Mouse (Mus musculus) CH12F3 (cell line): ENCODE data around the gene Maip1.

Experiments
- in situ Hi-C: fragments of 300-500 bp; cut with MboI; formaldehyde crosslinking; loops from 2 replicates; pipeline ENCODE4 v1.14.3; 2020; ENCODE audit warnings: low sequenced_read_pairs

Gene Maip1

DNA sequence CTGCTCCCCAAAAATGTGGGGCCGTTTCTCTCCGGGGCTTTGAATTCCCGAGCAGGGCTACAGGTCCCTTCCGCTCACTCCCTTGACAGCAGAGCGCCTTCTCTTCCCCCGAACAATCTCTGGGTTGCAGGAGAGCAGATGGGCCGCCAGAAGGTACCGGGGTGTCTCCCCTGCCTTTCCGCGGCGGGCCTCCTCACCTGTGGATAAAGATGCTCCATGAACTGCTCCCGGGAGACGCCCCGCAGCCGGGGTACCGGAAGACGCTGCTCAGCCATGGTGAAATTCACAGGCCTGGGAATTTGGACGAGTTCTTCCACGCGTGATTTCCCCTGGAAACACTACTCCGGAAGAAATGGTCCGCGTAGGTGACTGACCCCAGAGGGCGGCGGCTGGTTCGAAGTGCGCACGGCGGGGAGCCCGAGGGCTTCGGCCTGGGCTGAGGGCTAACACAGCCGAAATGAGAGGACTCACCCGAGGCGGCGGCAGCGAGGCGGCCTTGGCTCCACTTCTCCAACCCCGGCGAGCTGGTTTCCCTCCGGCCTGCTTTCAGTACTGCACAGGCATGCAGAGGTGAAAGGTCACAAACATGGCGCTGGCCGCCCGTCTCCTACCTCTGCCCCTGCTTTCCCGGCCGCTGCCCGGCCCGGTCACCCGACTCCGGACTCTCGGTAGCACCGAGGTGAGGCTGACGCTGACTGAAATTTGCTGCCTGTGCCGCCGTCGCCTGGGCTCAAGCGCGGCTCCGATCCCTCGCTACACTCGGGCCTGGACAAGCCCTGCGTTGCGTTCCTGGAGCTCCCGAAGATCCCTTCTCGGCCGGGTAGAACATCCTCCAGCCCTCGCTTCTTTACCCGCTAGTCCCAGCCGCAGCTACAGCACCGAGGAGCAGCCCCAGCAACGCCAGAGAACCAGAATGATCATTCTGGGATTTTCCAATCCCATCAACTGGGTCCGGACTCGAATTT lies at the start of gene Maip1, which contains the start of gene Tyw5:
Gene Maip1, plus strand, starts transcription at position 142 of the 965 bp plus-strand sequence.
Gene Tyw5, minus strand, starts transcription at position 915 of the 965 bp plus-strand sequence.
- in situ Hi-C loops = loop anchor here (25.0 kb wide), 1 partner anchor 881 kb away; the partner anchor contains the start of gene Aox2

DNA sequence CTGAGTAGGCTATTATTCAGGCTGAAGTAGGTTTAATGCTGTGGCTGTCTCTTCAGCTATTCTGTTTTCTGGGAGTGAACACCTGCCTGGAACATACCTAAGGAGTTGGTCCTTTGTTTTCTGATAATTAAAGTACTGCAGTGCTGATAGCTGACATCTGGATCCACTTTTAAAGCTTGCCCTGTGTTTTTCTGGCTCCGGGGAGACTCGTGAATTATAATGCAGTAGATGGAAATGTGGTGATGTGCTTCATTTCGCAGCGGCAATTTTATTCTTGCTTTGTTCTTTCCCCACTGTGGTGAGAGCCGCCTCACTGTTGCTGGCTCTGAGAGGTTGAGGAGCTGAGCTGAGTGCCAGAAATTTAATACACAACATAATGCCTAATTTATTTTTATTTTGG lies 47.6 kb upstream of the Maip1 start:
- in situ Hi-C loops = no loop called here

DNA sequence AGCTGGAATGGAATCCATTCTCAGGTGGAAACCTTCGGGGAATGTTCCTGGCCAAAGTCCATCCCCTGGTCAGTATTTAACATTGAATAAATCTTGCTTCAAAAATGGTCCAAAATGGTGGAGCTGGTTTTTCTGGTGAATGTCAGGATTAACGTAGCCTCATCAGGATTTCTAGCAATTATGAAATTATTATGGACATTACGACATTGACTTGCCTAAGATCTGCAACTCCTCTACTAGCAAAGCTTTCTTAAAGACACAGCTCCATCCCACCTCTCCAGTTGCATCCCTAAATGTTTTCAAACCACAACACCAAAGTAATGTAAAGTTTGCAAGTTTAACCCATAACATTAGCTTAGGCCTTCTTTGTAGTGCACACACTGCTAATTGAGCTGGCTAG lies 38.7 kb upstream of the Maip1 start:
- in situ Hi-C loops = no loop called here

DNA sequence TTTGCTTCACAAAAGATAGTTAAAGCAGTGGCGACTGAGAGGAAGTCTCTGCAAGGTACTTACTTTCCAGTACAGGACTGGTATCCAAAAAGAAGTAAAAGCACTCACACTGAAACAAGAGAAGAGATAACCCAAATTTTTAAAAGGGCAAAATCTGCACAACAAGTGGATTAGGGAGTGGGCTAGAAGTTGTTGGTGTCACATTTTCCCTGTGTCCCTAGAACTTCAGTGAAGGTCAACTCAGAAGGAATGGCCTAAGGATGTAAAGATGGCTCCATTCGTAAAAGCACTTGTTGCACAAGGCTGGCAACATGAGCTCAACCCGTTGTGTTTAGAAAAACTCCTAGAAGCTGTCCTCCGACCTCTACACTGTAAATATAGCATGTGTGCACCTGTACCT lies 37.0 kb upstream of the Maip1 start:
- in situ Hi-C loops = no loop called here

DNA sequence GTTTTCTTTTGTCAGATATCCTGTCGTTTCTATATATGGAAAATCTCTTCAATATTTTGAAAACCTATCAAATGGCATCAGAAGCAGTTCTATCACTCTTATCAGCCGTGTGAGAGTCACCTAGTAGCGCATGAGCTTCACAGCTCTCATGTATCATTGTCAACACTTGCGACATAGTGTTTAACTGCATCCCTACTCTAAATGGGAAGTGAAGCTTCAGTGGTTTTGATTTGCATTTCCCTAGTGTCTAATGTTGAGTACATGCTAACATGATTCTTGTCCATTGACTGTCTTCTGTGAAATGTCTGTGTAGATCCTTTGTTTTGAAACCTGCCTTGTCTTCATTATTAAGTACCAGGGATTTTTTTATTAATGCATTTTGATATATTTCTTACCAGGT lies 35.7 kb upstream of the Maip1 start:
- in situ Hi-C loops = no loop called here

DNA sequence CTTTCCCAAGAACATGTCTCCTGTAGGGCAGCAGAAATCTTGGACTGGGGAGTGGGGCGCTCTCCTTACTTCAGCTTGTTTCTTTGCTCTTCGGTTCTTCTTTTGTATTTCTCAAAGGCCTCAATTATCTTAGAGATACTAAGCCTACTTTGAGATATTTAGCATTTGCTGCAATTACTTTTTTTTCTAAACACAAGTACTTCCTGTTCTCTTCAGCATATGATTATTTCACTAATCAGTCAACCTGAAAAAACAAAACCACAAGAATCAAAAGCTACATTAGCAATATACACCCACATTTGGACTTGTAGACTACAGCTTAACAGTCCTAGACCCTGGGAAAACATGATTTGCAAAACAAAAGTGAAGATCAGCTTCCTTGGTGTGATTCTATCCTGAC lies 30.9 kb upstream of the Maip1 start:
- in situ Hi-C loops = no loop called here

DNA sequence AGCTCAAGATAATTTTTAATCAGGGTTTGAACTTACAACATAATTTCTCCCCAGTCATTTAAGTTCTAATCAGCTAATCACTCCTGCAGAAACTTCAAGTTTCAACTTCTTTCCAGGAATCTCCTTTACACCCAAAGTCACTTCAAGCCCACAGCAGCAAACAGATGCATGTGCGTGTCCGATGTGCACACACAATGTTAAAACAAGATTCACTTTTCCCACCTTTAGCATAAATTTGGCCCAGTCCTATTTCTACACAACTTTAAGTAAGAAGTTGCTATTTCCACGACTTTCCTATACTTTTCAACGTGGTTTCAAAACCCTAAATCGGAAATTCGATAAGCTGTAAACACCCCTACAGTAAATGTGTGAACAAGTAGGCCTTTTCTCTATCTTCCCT lies 29.3 kb upstream of the Maip1 start:
- in situ Hi-C loops = no loop called here

DNA sequence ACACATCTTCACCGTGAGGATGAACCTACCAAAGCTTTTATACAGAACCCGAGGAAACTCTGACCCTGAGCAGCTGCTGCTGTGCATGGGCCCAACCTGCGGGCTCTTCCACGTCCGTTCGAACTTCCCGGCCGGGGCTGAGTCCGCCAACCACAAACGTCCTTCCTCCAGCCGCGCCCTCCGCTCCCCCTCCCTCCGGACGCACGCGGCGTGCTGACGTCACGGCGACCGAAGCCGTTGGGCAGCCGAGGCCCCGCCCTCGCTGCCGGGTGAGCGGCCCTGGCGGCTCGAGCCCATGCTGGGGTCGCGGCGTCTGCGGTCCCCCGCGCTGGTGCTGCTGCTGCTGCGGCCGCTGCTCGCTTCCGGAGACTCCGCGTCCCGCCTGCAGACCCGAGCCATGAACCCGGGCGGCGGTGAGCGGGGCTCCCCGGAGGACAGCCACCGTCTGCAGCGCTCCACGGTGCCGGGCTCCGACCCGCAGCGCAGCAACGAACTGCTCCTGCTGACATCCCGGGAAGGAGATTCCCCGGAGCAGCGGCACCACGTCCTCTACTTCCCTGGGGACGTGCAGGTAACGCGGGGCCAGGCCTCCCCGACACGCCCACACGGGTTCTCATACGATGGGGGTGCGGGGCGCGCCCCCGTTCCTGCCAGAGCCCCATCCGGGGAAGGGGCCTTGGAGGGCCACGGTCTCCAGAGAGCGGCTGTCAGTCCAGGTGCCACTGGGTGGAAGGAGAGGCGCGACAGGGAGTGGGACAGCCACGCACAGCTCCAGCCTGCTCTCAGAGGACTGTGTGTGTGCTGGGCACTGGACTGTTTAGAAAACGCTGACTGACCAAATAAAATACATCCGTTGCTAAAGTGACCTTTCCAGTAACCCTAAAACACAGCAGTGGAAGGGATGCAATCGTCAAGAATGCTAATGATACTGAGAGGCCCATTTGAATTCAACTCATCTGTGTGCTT lies 28.5 kb upstream of the Maip1 start, which contains the start of gene 1700066M21Rik:
Gene 1700066M21Rik, plus strand, starts transcription at position 245 of the 966 bp plus-strand sequence.
- in situ Hi-C loops = no loop called here

DNA sequence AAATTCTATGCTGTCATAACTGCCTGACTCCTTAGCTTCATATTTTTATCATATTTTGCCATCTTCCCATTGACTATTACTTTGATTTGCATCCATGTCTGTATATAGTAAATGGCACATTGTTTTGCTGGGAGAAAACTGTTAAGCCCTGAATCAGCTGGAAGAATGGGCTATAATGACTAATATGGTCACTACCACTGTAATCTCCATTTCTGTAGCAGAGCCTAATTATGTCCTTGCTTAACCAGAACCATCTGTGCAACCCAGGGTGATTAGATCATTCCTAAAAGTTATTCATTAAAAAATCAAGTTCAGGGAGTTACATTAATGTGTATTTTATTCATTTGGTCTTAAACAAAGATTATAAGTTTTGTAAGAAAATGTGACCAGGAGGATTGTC lies 19.6 kb upstream of the Maip1 start:
- in situ Hi-C loops = no loop called here

DNA sequence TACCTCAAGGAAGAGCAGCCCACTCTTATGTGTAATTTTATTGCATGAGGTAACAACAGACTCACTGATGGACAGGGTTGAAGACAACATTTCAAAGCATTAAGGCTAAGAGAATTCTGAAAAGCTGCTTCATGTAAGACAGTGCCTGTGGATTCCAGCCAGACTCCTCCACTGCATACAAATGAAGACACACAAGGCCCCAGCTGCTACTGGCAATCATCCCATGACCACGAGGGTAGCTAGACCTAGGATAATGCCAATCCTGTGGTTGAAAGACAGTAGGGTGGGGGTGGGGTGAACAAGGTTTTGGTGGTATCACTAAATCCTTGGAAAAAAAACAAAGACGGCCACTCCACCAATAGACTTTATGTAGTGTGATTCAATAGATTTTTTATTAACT lies 18.3 kb upstream of the Maip1 start:
- in situ Hi-C loops = no loop called here

DNA sequence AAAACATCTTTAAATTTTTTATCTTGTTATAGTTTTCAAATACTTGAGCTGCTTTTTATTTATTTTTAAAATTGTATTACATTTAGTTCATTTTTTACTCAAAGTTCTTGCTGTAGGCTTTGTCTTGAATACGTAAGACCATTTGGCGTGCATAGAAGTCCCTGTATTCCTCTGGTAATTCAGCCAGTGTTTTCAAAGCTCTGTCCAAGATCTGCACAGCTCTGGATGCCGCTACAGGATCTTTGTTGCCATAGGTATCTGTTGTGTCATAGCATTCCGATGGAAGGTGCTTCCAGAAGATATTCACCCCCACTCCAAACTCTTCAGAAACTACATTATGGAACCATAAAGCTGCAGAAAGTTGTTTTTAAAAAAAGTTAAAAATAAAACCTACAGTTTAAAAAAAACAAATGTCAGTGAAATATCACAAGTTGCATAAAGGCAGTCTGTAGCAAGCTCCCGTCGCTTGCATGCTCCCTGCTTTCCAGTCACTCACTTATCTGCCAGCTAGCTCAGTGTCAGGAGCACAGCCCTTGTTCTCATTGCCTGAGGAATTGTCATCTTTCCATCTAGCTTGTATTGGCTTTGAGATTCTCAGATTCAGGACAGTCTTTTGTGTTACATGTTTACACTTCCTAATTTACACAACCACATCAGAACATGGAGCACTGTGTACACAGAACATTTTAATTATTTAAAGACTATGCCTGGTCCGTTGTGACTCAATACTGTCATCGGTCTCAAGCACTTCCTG lies 17.5 kb upstream of the Maip1 start:
- in situ Hi-C loops = no loop called here

DNA sequence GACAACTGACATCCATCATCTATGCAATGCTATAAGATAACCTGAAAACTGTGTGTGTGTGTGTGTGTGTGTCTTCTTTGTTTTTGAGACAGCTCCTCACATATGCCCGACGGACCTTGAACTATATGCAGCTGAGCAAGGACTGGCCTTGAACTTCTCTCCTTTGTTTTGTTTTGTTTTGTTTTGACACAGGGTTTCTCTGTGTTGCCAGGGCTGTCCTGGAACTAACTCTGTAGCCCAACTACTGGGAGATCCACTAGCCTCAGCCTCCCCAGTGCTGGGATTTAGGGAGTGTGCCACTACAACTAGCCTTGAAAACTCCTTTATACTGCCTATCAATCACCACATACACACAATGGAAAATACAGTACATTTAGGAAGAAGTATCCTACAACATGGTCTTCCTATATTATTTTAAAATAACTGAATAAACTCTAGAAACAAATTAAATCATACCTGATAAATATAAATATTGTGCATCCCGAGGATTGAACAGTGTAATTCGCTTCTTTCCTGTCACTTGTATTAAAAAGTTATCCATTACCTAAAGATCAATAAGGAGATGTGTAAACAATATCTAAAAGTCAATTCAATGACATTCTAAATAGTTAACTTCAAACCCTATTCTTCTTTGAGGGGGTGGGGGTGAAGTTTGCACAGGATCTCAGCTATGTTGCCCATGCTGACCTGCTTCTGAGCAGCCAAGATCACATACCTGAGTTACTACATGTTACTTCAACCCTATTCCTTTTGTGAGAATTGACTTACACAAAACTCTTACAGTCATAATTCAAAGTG lies 14.9 kb upstream of the Maip1 start:
- in situ Hi-C loops = no loop called here

DNA sequence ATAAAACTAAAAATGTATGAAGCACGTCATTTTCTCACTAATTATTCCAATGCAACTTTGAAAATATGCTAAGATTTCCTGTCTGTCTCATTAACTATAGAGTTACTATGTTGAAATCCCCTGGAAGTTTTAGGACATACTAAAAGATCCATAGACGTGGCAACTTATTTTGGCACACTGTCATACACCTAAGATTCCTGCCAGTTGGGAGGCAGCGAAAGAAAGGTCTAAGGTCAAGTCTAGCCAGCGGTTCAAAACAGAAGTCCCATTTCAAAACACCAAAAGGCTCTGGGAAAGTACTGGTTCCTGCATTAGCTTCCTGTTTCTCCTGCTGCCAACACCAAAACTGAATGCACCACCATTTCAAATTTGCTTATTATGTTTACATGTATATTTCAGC lies 13.7 kb upstream of the Maip1 start:
- in situ Hi-C loops = no loop called here

DNA sequence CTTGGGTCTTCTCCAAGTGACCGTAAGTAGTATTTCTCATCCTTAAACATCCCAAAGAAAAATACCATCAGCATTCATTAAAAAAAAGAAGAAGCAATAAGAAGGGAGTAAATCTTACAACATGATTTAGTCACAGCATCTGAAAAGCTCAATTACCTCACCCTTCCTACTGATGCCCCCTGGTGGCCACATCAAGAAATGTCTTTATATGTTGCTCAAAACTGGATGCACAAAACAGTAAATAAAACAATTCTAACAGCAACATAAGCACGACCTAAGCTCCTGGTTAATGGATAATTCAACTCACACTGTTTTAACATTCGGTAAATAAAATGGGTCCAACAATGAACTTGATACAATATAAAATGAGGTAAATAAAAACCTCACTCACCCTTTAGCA lies 12.1 kb upstream of the Maip1 start:
- in situ Hi-C loops = no loop called here

DNA sequence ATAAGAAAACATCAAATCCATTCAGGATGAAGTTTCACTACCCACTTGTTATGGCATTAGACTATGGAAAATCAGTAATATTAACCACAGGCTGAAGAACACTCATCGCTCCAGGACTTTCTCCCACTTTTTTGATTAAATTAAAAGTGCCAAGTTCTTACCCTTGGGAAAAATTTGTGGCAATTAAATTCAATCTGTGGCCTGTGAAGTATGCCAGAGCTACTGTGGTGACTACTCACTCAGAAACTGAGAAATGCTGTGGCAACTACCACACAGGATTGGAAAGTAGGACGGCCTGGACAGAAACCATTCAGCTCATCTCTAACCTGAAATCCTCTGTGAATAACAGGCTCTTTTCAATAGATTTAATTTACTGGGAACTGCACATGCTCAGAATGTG lies 5.8 kb upstream of the Maip1 start:
- in situ Hi-C loops = loop anchor here (25.0 kb wide), 1 partner anchor 887 kb away; the partner anchor contains the start of gene Aox2

DNA sequence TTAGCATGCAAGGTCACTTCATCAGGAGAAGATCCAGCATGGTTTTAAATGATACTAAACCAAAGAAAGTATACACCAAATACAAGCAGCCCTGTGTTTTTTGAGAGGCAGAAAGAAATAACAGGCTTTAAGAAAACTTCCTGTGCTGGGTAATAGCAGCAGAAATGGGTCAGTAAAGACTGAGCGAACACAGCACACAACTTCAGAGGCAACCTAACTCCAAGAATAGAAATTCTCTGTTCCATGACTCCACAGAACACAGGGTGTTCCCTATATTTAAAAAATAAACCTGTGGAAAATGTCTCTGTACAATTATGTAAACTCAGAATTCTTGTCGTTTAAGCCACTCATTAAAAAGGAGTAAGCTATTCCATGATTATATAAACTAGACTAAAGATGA lies 5.3 kb upstream of the Maip1 start:
- in situ Hi-C loops = loop anchor here (25.0 kb wide), 1 partner anchor 886 kb away; the partner anchor contains the start of gene Aox2

DNA sequence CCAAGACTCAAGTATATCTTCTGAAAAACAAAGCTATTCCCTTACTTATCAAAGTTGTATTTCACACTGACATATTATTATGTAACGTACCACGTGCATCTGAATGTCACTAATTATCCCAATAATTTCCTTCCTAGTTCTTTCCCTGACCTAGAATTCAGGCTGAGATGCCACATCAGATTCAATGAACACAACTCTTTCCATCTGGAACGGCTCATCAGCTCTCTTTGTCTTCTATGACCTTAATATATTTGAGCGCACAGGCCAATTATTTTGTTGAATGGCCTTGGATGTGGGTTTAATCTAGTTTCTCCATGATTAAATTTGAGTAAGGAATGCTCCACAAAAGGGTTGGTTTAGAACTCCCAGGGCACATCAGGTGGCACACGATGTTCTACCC lies 4.0 kb upstream of the Maip1 start:
- in situ Hi-C loops = loop anchor here (25.0 kb wide), 1 partner anchor 885 kb away; the partner anchor contains the start of gene Aox2

DNA sequence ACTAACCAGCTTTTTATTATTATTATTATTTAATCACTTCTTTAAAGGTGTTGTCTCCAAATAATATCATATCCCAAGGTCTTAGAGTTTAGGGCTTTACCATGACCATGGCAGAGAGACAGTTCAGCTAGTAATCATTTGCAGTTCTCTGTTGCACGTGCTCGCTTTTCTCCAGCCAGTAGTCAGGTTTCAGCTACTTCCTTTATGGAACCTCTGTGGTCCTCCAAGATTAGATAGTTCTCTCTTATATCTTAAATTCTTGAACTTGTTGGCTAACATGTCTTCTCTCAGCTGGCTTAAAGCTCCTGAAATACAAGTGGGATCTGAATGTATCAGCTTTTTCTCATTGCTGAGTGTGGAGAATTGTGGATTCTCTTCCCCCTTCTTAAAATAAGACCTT lies 2.9 kb downstream of the Maip1 start:
- in situ Hi-C loops = loop anchor here (25.0 kb wide), 1 partner anchor 878 kb away; the partner anchor contains the start of gene Aox2

DNA sequence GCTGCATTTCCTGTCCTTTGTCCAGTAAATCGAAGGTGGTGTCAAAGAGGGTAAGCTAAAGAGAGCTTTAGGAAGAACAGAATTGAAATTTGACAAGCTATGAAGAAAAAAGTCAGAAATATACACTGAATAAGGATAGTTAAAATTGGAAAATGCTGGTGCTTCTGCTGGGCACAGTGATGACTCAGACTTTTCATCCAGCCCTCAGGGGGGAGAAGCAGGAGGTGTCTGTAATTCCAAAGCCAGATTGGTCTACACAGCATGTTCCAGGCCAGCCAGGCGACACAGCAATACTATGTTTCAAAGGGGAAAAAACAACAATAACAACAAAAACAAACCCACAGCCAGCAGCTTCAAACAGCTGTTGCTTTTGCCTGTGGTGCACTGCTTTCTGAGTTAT lies 7.3 kb downstream of the Maip1 start:
- in situ Hi-C loops = loop anchor here (25.0 kb wide), 1 partner anchor 874 kb away; the partner anchor contains the start of gene Aox2
